Mouse (Mus musculus) ES-E14 (cell line): ENCODE measurements at regions not wholly inside any gene's neighbourhood (a gene's known extent, or its start where the extent isn't known, plus 50 kb on each side); places are given as distances from the start of the nearest gene placed in this dataset.

Source experiments
- HCFC1 ChIP-seq: IDR thresholded peaks from 2 replicates; pipeline ENCODE4 v1.6.1; 2012; ENCODE audit warnings: low read length, inconsistent platforms, borderline replicate concordance; ENCODE audit not compliant: insufficient read depth
- MAFK ChIP-seq: IDR thresholded peaks from 2 replicates; pipeline ENCODE4 v1.6.1; 2014; ENCODE audit warnings: mild to moderate bottlenecking, low read depth, low read length, inconsistent platforms; ENCODE audit not compliant: insufficient read depth

DNA sequence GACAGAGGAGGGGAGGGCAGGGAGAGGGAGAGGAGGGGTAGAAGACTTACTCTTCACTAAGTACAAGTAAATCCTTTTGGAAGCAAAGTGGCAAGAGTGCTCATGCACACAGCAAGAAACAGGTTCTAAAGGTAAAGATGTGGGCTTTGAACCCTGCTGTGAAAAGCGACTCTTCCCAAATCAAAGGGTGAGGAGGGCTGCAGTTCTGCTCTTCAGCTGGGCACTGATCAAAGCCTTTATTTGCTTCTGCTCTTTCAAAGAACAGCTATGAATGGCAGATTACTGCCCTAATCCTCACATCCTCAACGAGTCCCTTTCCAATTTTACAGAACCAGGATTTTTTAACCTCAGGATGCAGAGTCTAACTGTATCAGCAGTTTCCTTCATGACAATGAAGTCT lies 812.5 kb upstream of the Pou3f2 start:
- TF ChIP-seq MAFK = no peak
- TF ChIP-seq HCFC1 = no peak
